In genomic region chr5:88791256-88792245, GRCm38 (mm10) we compare ENCODE assay signal across 7 mouse cellular contexts. TPM values are rescaled to one million over a fixed set of nuclear protein-coding genes. Genes with fewer than 3 reads are reported as not detected.
A peak's percentile ranks its signal among the peaks of the same experiment; 100 is the strongest.
DNase-seq lines count a peak whose midpoint lies in the region; ATAC-seq and TF ChIP-seq lines count a peak whose summit lies in the region.

No protein-coding gene starts in this region.

- H3K4me1 ChIP-seq in forebrain, postnatal 0 days (ENCODE audit: insufficient read depth): no peaks in the 10 kb centered on the region
- peaks cover 6% of the 10 kb centered on the region for H3K4me1 ChIP-seq in lung, embryonic 14.5 days (ENCODE audit: insufficient read depth)

- peak; percentile 87 for TF ChIP-seq CTCF in forebrain, postnatal 0 days (IDR thresholded peaks at IDR 0.05; ENCODE audit: low read depth)
- peak; percentile 86 for TF ChIP-seq CTCF in lung, embryonic 14.5 days (IDR thresholded peaks at IDR 0.05; ENCODE audit: low read depth)

- peak; percentile 53 to 60 for DNase-seq in B cell, adult 2 months
- DNase-seq in ES-CJ7 (ENCODE audit: low read depth, low spot score): peak; percentile 60
- peak; percentile 69 to 71 for DNase-seq in cerebellum, adult 18-20 months
- peak; percentile 81 for DNase-seq in forebrain, postnatal 0 days
- peak; percentile 7 to 49 for DNase-seq in kidney, adult 8-10 months
- peak; percentile 83 for DNase-seq in lung, embryonic 14.5 days

- H3K27me3 ChIP-seq in forebrain, postnatal 0 days (ENCODE audit: insufficient read depth, low read length): no peaks in the 10 kb centered on the region
- H3K27me3 ChIP-seq in lung, embryonic 14.5 days (ENCODE audit: insufficient read depth, low read length): no peaks in the 10 kb centered on the region

- H3K36me3 ChIP-seq in forebrain, postnatal 0 days (ENCODE audit: insufficient read depth): no peaks in the 10 kb centered on the region
- 0 out of 2 replicates have a peak, but pooled peaks cover 4% of the 10 kb centered on the region for H3K36me3 ChIP-seq in lung, embryonic 14.5 days (ENCODE audit: insufficient read depth)

- no peak overlapping the region for H3K4me3 ChIP-seq in forebrain, postnatal 0 days (ENCODE audit: low read depth, low read length)
- no peak overlapping the region for H3K4me3 ChIP-seq in lung, embryonic 14.5 days (ENCODE audit: low read depth, low read length)

- no peaks in the 10 kb centered on the region for H3K9me3 ChIP-seq in forebrain, postnatal 0 days (ENCODE audit: low read length)
- no peaks in the 10 kb centered on the region for H3K9me3 ChIP-seq in lung, embryonic 14.5 days (ENCODE audit: low read depth, low read length)

- no peak overlapping the region for H3K9ac ChIP-seq in forebrain, postnatal 0 days
- no peak overlapping the region for H3K9ac ChIP-seq in lung, embryonic 14.5 days

- 29% methylated on average over 10 of the region's 10 CpGs for WGBS in forebrain, postnatal 0 days
- 34% methylated on average over 10 of the region's 10 CpGs for WGBS in lung, embryonic 14.5 days

- peak; percentile 58 for ATAC-seq in forebrain, postnatal 0 days
- peak; percentile 66; the same call in 1 of the 2 replicates for ATAC-seq in lung, embryonic 14.5 days (ENCODE audit: insufficient read depth)
- ATAC-seq in neutrophil, adult 5-6 weeks (ENCODE audit: extremely low read depth, insufficient number of reproducible peaks, low FRiP score, poor library complexity, severe bottlenecking): peak; percentile 82

- H3K27ac ChIP-seq in forebrain, postnatal 0 days (ENCODE audit: low read depth, low read length): no peak overlapping the region
- H3K27ac ChIP-seq in lung, embryonic 14.5 days (ENCODE audit: low read depth): no peak overlapping the region

- no peak overlapping the region for H3K4me2 ChIP-seq in forebrain, postnatal 0 days (ENCODE audit: low read depth)
- no peak overlapping the region for H3K4me2 ChIP-seq in lung, embryonic 14.5 days

RNA-seq across cellular contexts. Expression of gene Dck, which starts 26.8 kb away (rescaled TPM):
- 23.1 and 28.9 TPM in 2 replicates for total RNA-seq in forebrain, postnatal 0 days (2014; rRNA removed)
- polyA plus RNA-seq in forebrain, postnatal 0 days (2015; fragmentation: Nextera tagmentation; extraction: Ambion mirVana): 24.6 and 30.3 TPM in 2 replicates
- 61.5 and 61.7 TPM in 2 replicates for polyA plus RNA-seq in lung, embryonic 14.5 days (2014; fragmentation: Nextera tagmentation; extraction: Ambion mirVana)
- 146 and 157 TPM in 2 replicates for total RNA-seq in neutrophil, adult 5-6 weeks (2017)

Comparison
In these comparisons a context has a peak if more than half of its experiments do, and no peak if none do; other contexts are left out.
1. DNase-seq: peak in every context shown above with its lines; median percentile 83 in lung, embryonic 14.5 days; 81 in forebrain, postnatal 0 days; 70 in cerebellum, adult 18-20 months; 60 in ES-CJ7; 56 in B cell, adult 2 months; 28 in kidney, adult 8-10 months.